Comparison of ENCODE assay signal across 21 mouse cellular contexts in the genomic region with DNA sequence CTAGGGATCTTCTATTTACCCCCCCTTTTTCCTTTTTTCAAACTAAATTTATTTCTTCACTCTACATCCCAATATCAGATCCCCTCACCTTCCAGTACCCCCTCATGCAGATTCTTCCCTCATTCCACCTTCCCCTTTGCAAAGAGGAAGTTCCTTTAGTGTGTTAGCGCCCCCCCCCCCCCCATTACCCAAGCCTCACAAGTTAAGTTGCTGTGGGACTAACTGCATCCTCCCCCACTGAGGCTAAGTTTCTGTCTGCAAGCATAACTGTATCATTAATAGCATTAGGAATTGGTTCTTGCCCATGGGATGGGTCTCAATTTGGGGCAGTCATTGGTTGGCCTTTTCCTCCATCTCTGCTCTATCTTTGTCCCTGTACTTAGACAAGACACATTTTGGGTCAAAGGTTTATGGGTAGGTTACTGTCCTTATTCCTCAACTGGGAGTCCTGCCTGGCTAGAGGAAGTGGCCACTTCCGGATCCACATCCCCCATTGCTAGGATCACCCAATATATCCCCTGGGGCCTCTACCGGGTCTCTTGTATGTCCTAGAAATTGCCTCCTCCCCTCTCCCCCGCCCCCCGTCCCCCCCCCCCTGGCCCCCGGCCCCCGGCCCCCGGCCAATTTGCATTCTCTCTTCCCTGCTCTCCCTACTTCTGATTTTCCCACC. TPM values are rescaled to one million over a fixed set of nuclear protein-coding genes. Genes with fewer than 3 reads are reported as not detected.
DNase-seq lines count a peak whose midpoint lies in the region; ATAC-seq and TF ChIP-seq lines count a peak whose summit lies in the region.
"Had no signal": no experiment of that assay in that cellular context is flagged by ENCODE, and none has a peak within 500 bp of the region (broad histone marks: within the 10 kb centered on the region; RNA-seq: fewer than 3 reads in every experiment).

No protein-coding gene starts in this region.

- H3K27ac ChIP-seq in liver, adult 2 months (replicated peaks; ENCODE audit: insufficient read depth, low read depth, low read length), result peak overlapping the region; percentile 59
- H3K27ac ChIP-seq in MEL (ENCODE audit: control insufficient read depth, low read depth, low read length), result no peak overlapping the region
- H3K27ac ChIP-seq in brown adipose tissue, adult 24 weeks (replicated peaks; ENCODE audit: low read depth, low read length), result peak overlapping the region; percentile 59
- no peak overlapping the region for H3K27ac ChIP-seq in hindbrain, embryonic 12.5 days
- H3K27ac ChIP-seq: forebrain, embryonic 10.5 days; left cerebral cortex, adult 2 months; limb, embryonic 15.5 days; midbrain, embryonic 13.5 days; neural tube, embryonic 12.5 days had no signal

- DNase-seq in liver, adult 2 months (ENCODE audit: extremely low read depth, low read depth, low spot score), result no peak
- DNase-seq in liver (no peak), MEL (ENCODE audit: low read depth, low spot score) (peak; percentile 43)
- DNase-seq in spleen, postnatal 14 days (ENCODE audit: low spot score in 2 of 2), result no peak
- DNase-seq: adrenal gland, postnatal 10 days; forebrain, postnatal 0 days; heart, postnatal 14 days; left cerebral cortex, postnatal 4 days; thymus, adult 2 months; thymus, postnatal 4 days had no signal

- TF ChIP-seq POLR2A in liver, adult 2 months (IDR thresholded peaks at IDR 0.05; ENCODE audit: extremely low read depth, insufficient read depth, low read length), result no peak
- no peak for TF ChIP-seq POLR2A in MEL (IDR thresholded peaks at IDR 0.05; ENCODE audit: control insufficient read depth in 1 of 2, insufficient read depth in 1 of 2, low read depth in 1 of 2, low read length in 2 of 2, poor library complexity in 1 of 2)

- H3K4me2 ChIP-seq in hindbrain, embryonic 12.5 days (replicated peaks), result no peak overlapping the region
- H3K4me2 ChIP-seq: heart, embryonic 12.5 days; limb, embryonic 15.5 days; lung, embryonic 14.5 days; midbrain, embryonic 13.5 days; neural tube, embryonic 12.5 days had no signal

- 0 out of 2 replicates have a peak, but pooled peaks have one; percentile 14 for ATAC-seq in monocyte, adult 5-6 weeks (replicated peaks; ENCODE audit: insufficient number of reproducible peaks, low FRiP score, low TSS enrichment, poor library complexity, severe bottlenecking)
- ATAC-seq in hindbrain, embryonic 12.5 days (ENCODE audit: low FRiP score), result no peak
- ATAC-seq: forebrain, postnatal 0 days; midbrain, embryonic 13.5 days had no signal

- TF ChIP-seq RAD21 in MEL (IDR thresholded peaks at IDR 0.05; ENCODE audit: low read depth, low read length), result no peak

- TF ChIP-seq EP300 in MEL (IDR thresholded peaks at IDR 0.05; ENCODE audit: low read depth in 1 of 2, low read length in 2 of 2), result 0 out of 4 replicates have a peak, but pooled peaks of 1 of the 2 experiments have one; percentile 11

- peaks cover 5% of the 10 kb centered on the region; the same call in 1 of the 2 replicates for H3K36me3 ChIP-seq in liver, adult 2 months (ENCODE audit: control insufficient read depth, insufficient read depth, low read length)
- H3K36me3 ChIP-seq in MEL (ENCODE audit: control insufficient read depth in 1 of 2, insufficient read depth in 2 of 2, low read length in 2 of 2), result peaks cover 7 to 33% of the 10 kb centered on the region in 2 experiments
- no peaks in the 10 kb centered on the region for H3K36me3 ChIP-seq in hindbrain, embryonic 12.5 days
- H3K36me3 ChIP-seq: forebrain, embryonic 10.5 days; heart, embryonic 12.5 days; midbrain, embryonic 13.5 days; neural tube, embryonic 12.5 days had no signal

- peaks cover 39% of the 10 kb centered on the region for H3K4me1 ChIP-seq in liver, adult 2 months (ENCODE audit: control insufficient read depth, insufficient read depth, low read length)
- peaks cover 19 to 21% of the 10 kb centered on the region in 2 experiments for H3K4me1 ChIP-seq in MEL (ENCODE audit: control insufficient read depth in 1 of 2, insufficient read depth in 2 of 2, low read length in 2 of 2)
- peaks cover 25% of the 10 kb centered on the region for H3K4me1 ChIP-seq in brown adipose tissue, adult 24 weeks (ENCODE audit: control insufficient read depth, insufficient read depth, insufficient read length, low read length)
- H3K4me1 ChIP-seq in hindbrain, embryonic 12.5 days, result 0 out of 2 replicates have a peak, but pooled peaks cover 2% of the 10 kb centered on the region
- H3K4me1 ChIP-seq: forebrain, embryonic 10.5 days; midbrain, embryonic 13.5 days had no signal

- 80% methylated on average over 7 of the region's 8 CpGs for WGBS in liver, adult 2 months
- 77% methylated on average over 4 of the region's 8 CpGs for WGBS in hindbrain, embryonic 12.5 days

- TF ChIP-seq CTCF in liver, adult 2 months (IDR thresholded peaks at IDR 0.05; ENCODE audit: low read depth, low read length), result no peak
- TF ChIP-seq CTCF in MEL (IDR thresholded peaks at IDR 0.05 in 2 of 3, conservative IDR thresholded peaks at IDR 0.05 in 1 of 3; ENCODE audit: control insufficient read depth in 1 of 3, insufficient read depth in 1 of 3, low read depth in 2 of 3, low read length in 3 of 3, poor library complexity in 1 of 3, severe bottlenecking in 1 of 3), result no peak

- H3K9ac ChIP-seq in liver, adult 2 months (ENCODE audit: low read depth, low read length), result no peak overlapping the region
- H3K9ac ChIP-seq in MEL (ENCODE audit: control insufficient read depth, low read depth, low read length, poor library complexity, severe bottlenecking), result no peak overlapping the region
- H3K9ac ChIP-seq in hindbrain, embryonic 12.5 days, result no peak overlapping the region
- H3K9ac ChIP-seq: forebrain, postnatal 0 days; heart, embryonic 12.5 days; limb, embryonic 15.5 days; lung, embryonic 14.5 days; midbrain, embryonic 13.5 days; neural tube, embryonic 12.5 days had no signal

- H3K27me3 ChIP-seq in liver, adult 2 months (ENCODE audit: control insufficient read depth, insufficient read depth, low read length), result no peaks in the 10 kb centered on the region
- no peaks in the 10 kb centered on the region for H3K27me3 ChIP-seq in MEL (ENCODE audit: control insufficient read depth in 1 of 2, insufficient read depth in 2 of 2, low read length in 2 of 2)
- no peaks in the 10 kb centered on the region for H3K27me3 ChIP-seq in hindbrain, embryonic 12.5 days
- H3K27me3 ChIP-seq: heart, embryonic 12.5 days; limb, embryonic 15.5 days; megakaryocyte, embryonic 14.5 days; midbrain, embryonic 13.5 days; neural tube, embryonic 12.5 days had no signal

- no peak overlapping the region for H3K4me3 ChIP-seq in liver, adult 2 months (ENCODE audit: insufficient read depth, low read depth, low read length)
- H3K4me3 ChIP-seq in MEL (ENCODE audit: control insufficient read depth in 1 of 2, insufficient read depth in 1 of 2, low read depth in 2 of 2, low read length in 2 of 2), result no peak overlapping the region
- no peak overlapping the region for H3K4me3 ChIP-seq in brown adipose tissue, adult 24 weeks (ENCODE audit: insufficient read depth, low read depth, low read length)
- no peak overlapping the region for H3K4me3 ChIP-seq in hindbrain, embryonic 12.5 days
- H3K4me3 ChIP-seq: forebrain, embryonic 10.5 days; heart, embryonic 12.5 days; left cerebral cortex, adult 2 months; limb, embryonic 15.5 days; megakaryocyte, embryonic 14.5 days; midbrain, embryonic 13.5 days; neural tube, embryonic 12.5 days had no signal

- H3K79me2 ChIP-seq in liver, adult 2 months (ENCODE audit: control insufficient read depth, insufficient read depth, low read length), result peaks cover 43% of the 10 kb centered on the region
- H3K79me2 ChIP-seq in MEL (ENCODE audit: control insufficient read depth, insufficient read depth, low read length, poor library complexity), result peaks cover 20% of the 10 kb centered on the region

- H3K9me3 ChIP-seq in MEL (replicated peaks; ENCODE audit: insufficient read depth, low read length), result no peaks in the 10 kb centered on the region
- H3K9me3 ChIP-seq in hindbrain, embryonic 12.5 days (replicated peaks), result no peaks in the 10 kb centered on the region
- H3K9me3 ChIP-seq: forebrain, embryonic 10.5 days; heart, embryonic 12.5 days; limb, embryonic 15.5 days; megakaryocyte, embryonic 14.5 days; midbrain, embryonic 13.5 days; neural tube, embryonic 12.5 days had no signal

TF ChIP-seq in MEL, 35 proteins besides CTCF, POLR2A, EP300 and RAD21:
- TF ChIP-seq ZKSCAN1 (IDR thresholded peaks at IDR 0.05; ENCODE audit: low read depth, low read length) (no peak), RCOR1 (IDR thresholded peaks at IDR 0.05; ENCODE audit: low read depth, low read length) (no peak), UBTF (IDR thresholded peaks at IDR 0.05; ENCODE audit: borderline replicate concordance, insufficient read depth, low read depth, low read length) (no peak), E2F4 (IDR thresholded peaks at IDR 0.05; ENCODE audit: borderline replicate concordance, low read depth, low read length) (no peak), JUND (IDR thresholded peaks at IDR 0.05; ENCODE audit: low read depth, low read length) (no peak), SMC3 (IDR thresholded peaks at IDR 0.05; ENCODE audit: low read depth, low read length) (no peak), USF1 (IDR thresholded peaks at IDR 0.05; ENCODE audit: low read depth, low read length) (no peak), ZNF384 (IDR thresholded peaks at IDR 0.05; ENCODE audit: low read depth, low read length) (no peak), POLR2AphosphoS5 (IDR thresholded peaks at IDR 0.05; ENCODE audit: borderline replicate concordance, low read depth, low read length) (no peak), MAFK (IDR thresholded peaks at IDR 0.05; ENCODE audit: borderline replicate concordance, low read depth, low read length) (no peak), TBP (IDR thresholded peaks at IDR 0.05; ENCODE audit: low read depth, low read length) (no peak), MEF2A (IDR thresholded peaks at IDR 0.05; ENCODE audit: extremely low read depth, insufficient replicate concordance, low read depth, low read length, poor library complexity, severe bottlenecking) (no peak), GABPA (IDR thresholded peaks at IDR 0.05; ENCODE audit: low read depth, low read length) (no peak), KAT2A (conservative IDR thresholded peaks at IDR 0.05; ENCODE audit: low read depth, low read length) (no peak), MAX (IDR thresholded peaks at IDR 0.05; ENCODE audit: low read length) (no peak), MXI1 (IDR thresholded peaks at IDR 0.05; ENCODE audit: low read depth, low read length) (no peak)

RNA-seq across cellular contexts. Expression of gene Susd6, which starts 44.7 kb away (rescaled TPM):
- total RNA-seq in liver, adult 2 months (2014; rRNA removed), result 20.1 and 27.5 TPM in 2 replicates
- polyA plus RNA-seq in liver, adult 2 months (2012; rRNA removed), result 21.8 and 22.3 TPM in 2 replicates
- total RNA-seq in MEL (2012; rRNA removed), result 12.2 and 13.0 TPM in 2 replicates
- polyA plus RNA-seq in MEL (2012; ENCODE audit: insufficient read depth in 1 of 2, insufficient read length in 2 of 2, low read depth in 1 of 2, low replicate concordance in 2 of 2, missing spikeins in 1 of 2), result 10 to 100 TPM in 1 of 2 experiments, not detected in 1; 22.4 TPM
- polyA plus RNA-seq in brown adipose tissue, adult 24 weeks (2012; ENCODE audit: insufficient read depth, insufficient read length, missing spikeins), result 12.1 and 13.8 TPM in 2 replicates
- total RNA-seq in monocyte, adult 5-6 weeks (2017), result 49.0 to 81.1 TPM (median 52.5 TPM) in 3 replicates
- polyA plus RNA-seq in hindbrain, embryonic 12.5 days (2016; fragmentation: Nextera tagmentation; extraction: Ambion mirVana), result 18.8 and 19.3 TPM in 2 replicates

Comparison
In these comparisons a context has a peak if more than half of its experiments do, and no peak if none do; other contexts are left out.
1. H3K27ac ChIP-seq: peak in liver, adult 2 months (single experiment) and brown adipose tissue, adult 24 weeks (single experiment); none in MEL (single experiment) and hindbrain, embryonic 12.5 days (single experiment).